Mouse (Mus musculus) C2C12 (cell line): ENCODE data around the gene Gm10198.

Source experiments
- CTCF ChIP-seq: IDR thresholded peaks from one replicate; pipeline ENCODE4 v1.5.1; 2011; ENCODE audit not compliant: control insufficient read depth, insufficient read depth, insufficient read length
- FOSL1 ChIP-seq: IDR thresholded peaks from one replicate; pipeline ENCODE4 v1.8.0; 2011; ENCODE audit warnings: mild to moderate bottlenecking, low read length; ENCODE audit not compliant: poor library complexity, insufficient read depth, severe bottlenecking
- MAX ChIP-seq: IDR thresholded peaks from one replicate; pipeline ENCODE4 v1.6.1; 2011; ENCODE audit warnings: mild to moderate bottlenecking, control low read depth
- USF1 ChIP-seq: IDR thresholded peaks from one replicate; pipeline ENCODE4 v1.6.1; 2011; ENCODE audit warnings: low read depth, mild to moderate bottlenecking, control low read depth, moderate library complexity

- TF ChIP-seq CTCF (no peak), MAX (no peak), USF1 (no peak), FOSL1 (no peak)
Measured at GRCm38 (mm10) chr13:111555333-111555732, 37.3 kb upstream of the Gm10198 start.
